Mouse (Mus musculus): ENCODE results near the gene 4930558K02Rik.

The 4930558K02Rik gene

GRCm38 (mm10) chr1:161900129-161900528 is 79.3 kb downstream of the 4930558K02Rik start:
- no peak for DNase-seq (ENCODE audit: low spot score)

DNA sequence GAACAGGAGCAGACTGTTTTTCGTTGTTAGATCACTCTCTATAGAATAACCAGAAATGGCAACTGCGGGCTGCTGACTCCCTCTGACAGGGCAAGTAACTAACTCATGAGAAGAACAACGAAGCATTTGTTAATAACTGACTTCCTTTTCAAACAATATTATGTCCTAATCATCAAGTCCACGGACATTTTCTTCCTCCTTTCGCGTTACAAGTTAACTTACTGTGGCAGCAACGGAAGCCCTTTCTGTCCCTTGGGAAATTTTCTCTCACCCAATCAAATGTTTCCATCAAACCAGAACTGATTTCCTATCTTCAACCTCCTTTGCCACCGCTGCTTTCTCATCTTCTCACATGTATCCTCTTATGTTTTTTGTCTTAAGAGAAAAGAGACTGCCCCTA is 82.2 kb downstream of the 4930558K02Rik start:
- no peak for DNase-seq (ENCODE audit: low spot score)

DNA sequence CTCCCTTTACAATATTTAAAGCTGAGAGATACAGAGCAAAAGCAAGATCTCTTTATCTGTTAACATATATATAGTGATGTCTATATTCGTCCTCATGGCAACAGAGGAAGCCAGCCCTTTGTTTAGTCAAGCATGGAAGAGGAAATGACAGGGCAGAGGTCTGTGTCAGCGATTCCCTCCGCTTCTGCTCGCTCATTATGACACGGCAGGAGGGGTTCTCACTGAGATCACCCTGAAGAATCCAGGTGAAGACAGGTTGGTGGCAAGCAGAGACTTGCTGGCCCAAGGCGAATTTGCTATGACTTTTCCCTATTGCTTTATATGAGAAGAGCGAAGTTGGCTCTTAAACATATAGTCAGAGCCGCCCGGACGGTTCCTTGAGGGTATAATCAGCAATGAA is 83.3 kb downstream of the 4930558K02Rik start:
- DNase-seq (ENCODE audit: low spot score), result no peak

DNA sequence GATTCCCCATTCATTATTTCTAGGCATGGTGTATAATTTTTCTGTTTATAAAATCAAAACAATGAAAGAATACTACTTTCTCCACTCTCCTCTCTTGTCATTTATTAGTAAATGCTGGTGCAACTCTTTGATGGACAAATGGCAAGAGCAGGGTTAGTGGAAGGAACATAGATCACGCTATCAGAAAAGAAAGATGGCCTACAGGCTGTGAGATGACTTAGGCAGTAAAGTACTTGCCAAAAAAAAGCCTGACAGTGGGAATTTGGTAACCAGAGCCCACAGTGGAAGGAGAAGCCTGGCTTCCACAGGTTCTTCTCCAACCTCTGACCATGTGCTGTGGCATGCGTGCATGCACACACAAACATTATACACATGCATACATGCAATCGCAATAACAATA is 84.4 kb downstream of the 4930558K02Rik start:
- DNase-seq (ENCODE audit: low spot score), result no peak

DNA sequence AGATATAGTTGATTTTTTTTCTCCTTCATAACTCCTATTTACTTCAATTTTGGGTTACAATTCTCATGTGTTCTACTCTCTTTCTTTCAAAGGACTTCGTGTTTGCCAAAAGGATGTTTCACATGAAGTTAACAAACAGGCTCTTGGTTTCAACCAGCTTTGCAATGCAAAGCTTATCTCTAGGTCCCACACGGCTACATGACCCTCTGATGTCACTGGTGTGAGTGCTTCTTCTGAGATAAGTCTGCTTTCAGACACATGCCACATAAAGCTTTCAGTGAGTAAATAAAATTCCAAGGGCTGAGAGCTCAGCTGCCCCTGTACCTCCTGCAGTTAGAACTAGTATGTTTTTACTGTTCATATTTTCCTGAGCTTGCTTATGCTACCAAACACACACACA is 84.9 kb downstream of the 4930558K02Rik start:
- no peak for DNase-seq (ENCODE audit: low spot score)

DNA sequence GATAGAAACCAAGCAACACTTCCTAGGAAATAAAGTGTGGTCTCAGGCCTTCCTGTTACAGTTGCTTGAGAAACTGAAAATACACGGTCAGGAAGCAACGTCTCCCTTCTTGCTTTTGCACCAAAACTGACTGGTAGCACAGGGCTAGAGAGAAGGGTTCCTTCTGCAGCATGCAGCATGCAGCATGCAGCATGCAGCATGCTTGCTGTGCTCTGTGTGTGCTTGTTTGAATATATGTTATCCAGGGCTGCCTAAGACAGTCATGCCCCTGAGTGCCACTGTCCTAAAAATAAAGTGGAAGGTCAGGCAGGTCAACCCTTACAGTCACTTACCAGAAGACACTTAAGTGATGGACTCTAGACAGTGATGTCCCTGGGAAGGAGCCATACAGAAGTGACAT is 85.3 kb downstream of the 4930558K02Rik start:
- no peak for DNase-seq (ENCODE audit: low spot score)
